Mouse (Mus musculus) kidney, adult 18-20 months (tissue): ENCODE measurements around the gene Acp5.

Experiments used
- DNase-seq: peaks from one replicate; pipeline ENCODE4 v3.0.0; 2021

Gene Acp5

DNA sequence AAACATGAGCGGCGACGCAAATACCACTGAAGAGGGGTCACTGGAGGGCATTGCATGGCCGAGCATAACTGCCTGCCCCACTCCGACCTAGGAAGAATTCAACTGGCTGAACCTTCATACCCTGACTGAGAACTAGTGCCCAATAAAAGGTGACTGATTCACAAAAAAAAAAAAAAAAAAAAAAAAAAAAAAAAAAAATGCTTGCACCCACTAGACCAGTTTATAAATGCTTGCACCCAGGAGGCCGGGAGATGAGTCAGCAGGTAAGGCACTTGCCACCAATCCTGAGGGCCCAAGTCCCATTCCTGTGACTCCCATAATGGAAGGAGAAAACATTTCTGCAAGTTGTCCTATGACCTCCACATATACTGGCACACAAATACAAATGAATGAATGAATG is 42.8 kb downstream of the Acp5 start:
- no peak for DNase-seq

DNA sequence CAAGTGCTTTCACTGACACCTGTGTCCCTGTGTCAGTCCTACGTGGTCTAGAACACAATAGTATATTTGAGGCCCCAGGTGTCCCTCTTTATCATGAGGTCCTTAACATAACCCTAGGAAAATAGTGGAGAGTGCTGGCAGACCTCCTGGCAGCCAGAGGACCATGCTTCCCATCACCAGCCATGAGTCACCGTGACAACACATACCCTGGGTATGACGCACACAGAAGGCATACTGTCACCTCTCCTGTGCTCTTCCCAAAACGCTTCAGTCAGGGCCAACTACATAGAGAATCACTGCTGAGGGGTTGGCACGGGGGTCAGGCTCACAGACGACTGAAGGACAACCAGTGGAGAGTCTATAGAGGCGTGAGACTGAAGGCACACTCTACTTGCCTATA is 45.5 kb downstream of the Acp5 start:
- DNase-seq, result no peak

DNA sequence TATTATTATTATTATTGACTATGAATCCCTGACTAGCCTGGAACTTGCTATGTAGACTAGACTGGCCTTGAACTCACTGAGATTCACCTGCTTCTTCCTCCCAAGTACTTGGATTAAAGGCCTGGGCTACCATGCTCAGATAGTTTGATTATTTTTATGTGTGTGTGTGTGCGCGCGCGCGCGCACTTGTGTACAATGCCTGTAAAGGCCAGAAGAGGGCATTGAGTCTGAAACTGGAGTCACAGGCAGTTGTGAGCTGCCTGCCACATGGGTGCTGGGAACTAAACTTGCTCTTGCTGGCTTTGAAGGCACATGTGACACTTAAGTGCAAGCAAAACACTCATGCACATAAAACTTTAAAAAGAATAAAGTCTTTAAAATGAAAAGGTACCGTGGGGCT is 46.2 kb downstream of the Acp5 start:
- DNase-seq, result no peak

DNA sequence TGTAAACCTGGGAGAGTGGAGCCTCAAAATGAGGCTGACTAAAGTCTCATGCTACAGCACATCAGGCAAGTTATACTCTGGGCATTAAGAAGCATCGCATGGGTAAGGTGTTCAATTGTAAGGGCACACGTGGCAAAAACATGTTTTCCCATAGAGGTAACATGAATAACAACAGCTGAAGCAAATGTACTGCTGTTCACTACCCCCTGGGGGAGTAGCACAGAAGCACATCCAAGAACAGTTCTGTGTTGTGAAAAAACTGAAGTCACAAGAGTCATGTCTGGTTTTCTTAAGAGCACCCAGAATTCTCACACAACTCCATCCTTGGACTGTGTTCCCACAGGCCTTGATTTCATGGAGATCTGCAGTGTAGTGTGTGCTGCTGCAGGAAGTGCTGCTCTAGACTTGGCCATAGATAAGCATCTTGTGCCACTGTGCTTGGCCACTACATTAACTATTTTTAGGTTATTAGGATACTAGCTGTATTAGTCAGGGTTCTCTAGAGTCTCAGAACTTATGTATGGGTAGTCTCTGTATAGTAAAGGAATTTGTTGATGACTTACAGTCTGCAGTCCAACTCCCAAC is 48.4 kb downstream of the Acp5 start:
- no peak for DNase-seq

DNA sequence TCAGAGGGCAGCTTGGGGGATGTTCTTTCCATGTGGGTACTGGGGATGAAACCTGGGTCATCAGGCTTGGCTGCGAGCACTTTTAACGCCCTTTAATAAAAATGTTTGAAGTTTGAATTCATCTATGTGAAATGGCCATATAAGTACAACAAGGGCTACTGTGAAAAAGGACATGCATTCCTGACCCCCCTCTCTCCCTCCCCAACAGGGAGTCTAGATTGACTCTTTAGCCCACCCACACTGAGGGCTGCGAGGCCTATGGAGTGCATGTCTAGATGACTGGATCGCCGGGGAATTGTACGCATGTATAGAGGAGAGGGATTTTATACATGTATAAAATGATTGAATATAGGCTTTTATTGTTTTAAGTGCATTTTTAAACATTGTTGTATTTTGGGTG is 49.5 kb downstream of the Acp5 start:
- DNase-seq, result no peak

DNA sequence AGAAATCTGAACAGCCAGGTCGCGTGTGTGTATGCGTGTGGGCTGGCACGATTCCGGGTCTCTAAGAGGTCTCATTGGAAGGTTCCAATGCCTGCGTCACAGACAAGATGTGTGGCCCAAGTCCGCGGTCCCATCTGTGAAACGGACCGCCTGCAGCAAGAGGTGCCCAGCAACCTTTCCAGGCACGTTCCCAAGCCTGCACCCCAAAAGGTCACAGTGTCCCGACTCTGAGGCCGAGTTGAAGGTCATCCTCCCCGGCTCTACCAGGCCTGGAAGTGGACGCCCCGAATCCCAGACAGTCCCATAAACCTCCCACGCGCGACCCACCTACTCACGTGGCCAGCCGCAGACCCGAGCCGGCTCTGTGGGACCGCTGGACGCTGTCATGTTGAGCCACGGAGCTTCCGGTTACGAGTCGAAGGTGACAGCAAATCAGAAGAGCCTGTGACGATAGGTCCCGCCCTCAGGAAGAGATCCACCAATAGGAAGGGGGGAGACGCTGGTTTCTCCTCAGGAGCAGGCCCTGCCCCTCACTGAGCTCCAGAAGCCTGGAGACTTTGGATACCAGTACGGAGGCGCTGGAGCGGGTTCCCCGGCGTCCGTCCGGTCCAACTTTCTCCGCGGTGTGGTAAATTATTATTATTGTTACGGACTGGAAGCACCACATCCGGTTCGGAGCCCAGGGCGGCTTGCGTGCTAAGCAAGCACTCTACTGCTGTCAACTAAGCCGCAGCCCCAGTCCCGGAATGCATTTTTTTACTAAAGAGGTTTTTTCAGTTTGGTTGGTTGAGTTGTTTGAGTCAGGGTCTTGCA is 50.3 kb downstream of the Acp5 start, which contains the start of gene Ecsit:
Gene Ecsit, minus strand, starts transcription at position 417 of the 813 bp plus-strand sequence.
- DNase-seq, result peak; percentile 93

DNA sequence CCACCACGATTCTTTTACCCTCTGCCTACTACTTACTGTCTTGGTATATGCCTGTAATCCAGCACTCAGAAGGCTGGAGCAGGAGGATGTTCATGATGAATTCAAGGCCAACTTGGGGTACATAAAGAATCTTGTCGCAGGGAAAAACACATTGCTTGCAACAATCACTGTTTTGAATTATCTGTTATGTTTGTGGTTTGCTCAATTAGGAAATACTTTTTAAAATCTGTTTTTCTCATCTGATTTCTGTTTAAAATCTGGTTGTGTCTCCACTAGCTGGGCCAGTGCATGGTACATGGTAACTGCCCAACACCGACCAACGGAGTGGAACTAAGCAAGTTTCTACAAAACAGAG is 50.9 kb downstream of the Acp5 start:
- DNase-seq, result no peak
